Mouse (Mus musculus) MN1 (cell line): ENCODE data around the gene Top3a.
"Not testable (repeated sequence)": the region's sequence is repeated elsewhere in the genome, so short reads cannot be mapped to it uniquely, and the experiment has no call there.

Source experiments
- DNase-seq: peaks from one replicate; pipeline ENCODE4 v3.0.0-alpha.2; 2016; ENCODE audit warnings: low spot score

Top3a gene

DNA sequence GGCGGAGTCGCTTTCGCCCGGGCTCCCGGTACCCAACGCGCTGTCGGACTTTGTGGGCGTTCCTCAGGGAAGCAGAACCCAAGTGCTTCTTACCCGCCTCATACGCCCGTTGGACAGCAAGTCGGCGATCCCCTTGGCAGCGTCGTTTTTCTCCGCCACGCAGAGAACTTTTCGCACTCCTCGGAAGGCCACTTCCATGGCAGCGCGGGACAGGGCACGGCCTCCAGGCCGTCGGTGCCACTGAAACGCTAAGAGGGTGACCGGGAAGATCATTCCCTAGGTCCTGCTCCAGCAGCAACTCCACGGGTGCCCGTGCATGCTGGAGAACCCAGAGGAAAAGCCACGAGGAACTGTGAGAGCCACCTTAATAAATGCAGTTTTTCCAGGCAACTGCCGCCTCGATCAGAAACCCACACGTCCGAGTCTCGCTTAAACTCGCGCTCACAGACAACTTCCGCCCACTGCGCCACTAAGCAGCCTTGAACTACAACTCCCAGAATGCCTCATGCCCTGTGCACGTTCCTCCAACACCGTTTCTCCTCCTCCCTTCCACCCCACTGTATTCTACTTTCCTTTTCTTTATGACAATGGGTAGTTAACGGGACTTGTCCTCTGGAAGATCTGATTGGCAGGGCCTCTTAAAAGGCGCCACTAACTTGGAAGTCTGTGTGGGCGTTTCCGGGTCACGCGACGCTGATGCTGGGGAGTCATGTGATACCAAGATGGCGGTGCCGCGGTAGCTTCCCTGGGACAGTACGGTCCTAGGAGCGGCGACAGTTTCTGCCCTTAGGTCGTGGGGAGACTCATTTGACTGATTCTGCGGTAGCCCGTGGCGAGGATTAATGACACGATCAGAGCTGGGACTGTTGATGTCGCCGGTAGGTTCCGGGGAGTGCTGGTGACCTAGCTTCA lies at the start of gene Top3a, which contains the start of gene Smcr8:
Gene Top3a, minus strand, starts transcription at position 537 of the 912 bp plus-strand sequence.
Gene Smcr8, plus strand, starts transcription at position 696 of the 912 bp plus-strand sequence.
- peak; percentile 95 for DNase-seq

DNA sequence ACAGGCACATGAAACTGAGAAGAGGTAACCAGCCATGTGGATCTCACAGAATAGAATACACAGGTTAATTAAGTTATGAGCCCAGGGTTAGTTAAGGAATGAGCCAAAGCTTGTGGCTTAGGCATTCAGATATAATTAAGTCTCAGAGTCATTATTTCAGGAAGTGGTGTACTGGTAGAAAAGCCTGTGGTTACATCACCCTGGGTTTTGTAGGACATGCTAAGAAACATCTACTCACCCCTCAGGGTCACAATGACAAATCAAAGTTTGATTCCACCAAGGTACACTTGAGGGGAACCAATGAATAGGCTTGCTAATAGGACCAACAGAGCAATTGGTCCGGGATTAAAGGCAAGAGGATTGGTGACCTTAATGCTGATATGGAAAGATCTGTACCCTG lies 49.5 kb upstream of the Top3a start:
- no peak for DNase-seq

DNA sequence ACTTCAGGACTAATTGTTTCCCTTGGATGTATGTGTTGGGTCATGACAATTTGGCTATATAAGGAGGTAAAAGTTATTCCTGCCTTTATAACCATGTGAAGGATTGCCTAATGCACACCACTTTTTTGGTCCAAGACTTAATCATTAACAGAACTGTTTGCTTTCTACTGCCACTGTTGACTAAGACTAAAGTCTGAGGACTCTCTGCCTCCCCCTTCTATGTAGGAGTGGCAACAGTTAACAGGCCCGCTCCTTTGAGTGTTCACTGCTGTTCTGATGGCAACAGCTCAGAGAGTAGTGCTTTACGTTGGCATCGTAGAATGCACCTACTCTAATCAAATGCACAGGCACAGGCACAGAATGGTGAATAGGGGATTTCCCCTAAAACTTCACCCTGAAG lies 48.0 kb upstream of the Top3a start:
- DNase-seq, result no peak

DNA sequence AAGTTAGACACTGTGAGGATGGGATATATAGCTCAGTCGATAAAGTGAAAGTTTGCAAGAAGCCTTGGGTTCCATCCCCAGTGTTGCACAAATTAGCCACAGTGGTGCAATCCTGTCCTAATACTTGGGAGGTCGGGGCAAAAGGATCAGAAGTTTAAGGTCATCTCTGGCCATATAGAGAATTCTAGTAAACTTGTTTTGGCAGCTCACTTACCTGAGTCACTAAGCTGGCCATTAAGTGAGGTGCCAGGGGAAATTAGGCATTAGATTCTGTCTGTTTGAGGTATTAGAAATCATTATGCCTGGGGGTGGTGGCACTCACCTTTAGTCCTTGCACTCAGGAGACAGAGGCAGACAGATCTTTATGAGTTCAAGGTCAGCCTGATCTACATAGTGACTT lies 46.6 kb upstream of the Top3a start:
- no peak for DNase-seq

DNA sequence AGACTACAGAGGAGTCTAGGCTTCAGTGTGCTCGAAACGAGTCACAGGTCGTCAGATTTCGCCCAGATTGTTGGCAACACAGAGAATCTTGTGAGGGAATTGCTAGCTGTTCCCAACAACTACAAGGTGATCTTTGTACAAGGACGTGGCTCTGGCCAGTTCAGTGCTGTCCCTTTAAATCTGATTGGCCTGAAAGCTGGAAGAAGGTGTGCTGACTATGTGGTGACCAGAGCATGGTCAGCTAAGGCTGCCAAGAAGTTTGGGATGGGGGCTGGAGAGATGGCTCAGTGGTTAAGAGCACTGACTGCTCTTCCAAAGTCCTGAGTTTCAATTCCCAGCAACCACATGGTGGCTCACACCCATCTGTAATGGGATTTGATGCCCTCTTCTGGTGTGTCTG lies 39.2 kb upstream of the Top3a start:
- no peak for DNase-seq

DNA sequence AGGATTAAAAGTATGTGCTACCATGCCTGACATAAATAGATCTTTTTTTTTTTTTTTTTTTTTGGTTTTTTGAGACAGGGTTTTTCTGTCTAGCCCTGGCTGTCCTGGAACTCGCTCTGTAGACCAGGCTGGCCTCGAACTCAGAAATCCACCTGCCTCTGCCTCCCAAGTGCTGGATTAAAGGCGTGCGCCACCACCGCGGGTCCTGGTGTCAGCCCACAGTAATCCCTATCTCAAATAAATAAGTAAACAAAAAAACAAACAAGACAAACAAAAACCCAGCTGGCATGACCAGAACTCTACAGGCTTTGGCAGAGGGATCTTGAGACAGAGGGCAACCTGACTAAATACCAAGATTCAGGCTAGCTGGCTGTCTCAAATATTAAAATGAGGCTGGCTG lies 34.5 kb upstream of the Top3a start, which contains the start of gene Shmt1:
Gene Shmt1, minus strand, starts transcription at position 101 of the 400 bp plus-strand sequence.
- not testable (repeated sequence) for DNase-seq

DNA sequence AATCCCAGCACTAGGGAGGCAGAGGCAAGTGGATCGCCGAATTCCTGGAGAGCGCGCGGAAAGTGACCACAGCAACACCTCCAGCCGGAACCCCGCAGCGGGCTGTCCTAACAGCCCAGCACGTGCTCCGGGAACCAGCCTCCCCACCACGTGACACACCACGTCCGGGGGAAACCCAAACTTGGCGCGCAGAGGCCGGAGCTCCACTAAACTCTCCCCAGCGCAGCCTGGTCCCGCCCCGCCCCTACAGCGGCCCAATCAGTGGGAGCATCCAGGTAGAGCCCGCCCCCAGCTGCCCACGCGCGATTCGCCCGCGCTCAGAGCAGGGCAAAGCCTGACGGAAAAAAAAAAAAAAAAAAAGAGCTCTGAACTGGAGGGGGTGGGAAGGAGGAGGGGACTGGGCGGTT lies 33.9 kb upstream of the Top3a start:
- DNase-seq, result peak; percentile 95

DNA sequence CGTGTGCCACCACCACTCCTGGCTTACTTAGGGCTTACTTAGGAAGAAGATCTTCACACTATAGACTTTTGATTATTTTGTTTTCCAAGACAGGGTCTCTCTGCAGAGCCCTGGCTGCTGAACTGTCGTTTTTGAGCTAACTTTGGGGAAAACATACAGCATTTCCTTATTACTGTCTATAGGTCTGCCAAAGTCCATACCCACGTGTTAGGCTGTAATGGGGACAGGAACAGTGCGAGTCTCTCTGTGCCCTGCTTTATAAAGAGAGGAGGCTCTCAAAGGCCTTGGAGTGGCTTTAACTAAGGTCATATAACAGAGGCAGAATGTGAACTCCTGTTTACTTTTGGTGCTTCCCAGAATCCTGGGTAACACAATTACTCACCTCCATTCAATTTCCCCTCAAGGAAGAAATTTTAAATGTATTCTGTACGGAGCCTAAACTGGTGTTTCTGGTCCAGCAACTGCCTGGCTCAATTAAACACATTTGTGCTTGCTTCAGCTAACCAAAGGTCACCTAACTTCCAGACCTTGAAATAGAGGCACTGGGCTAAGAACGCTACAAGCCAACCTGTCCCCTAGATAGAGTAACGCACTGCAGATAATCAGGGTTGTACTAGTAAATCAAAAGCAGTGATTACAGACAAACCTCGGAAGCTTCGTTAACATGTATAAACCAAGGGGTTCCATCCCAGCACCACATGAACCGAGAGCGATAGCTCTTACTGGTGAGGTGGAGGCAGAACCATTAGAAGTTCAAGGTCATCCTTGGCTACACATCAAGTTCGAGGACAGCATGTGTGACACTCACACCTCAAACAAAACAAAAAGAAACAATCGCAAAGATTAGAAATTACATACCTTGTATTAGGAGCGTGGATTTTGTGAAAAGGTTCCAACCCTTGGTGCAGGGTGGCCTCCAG lies 33.1 kb upstream of the Top3a start:
- DNase-seq, result no peak

DNA sequence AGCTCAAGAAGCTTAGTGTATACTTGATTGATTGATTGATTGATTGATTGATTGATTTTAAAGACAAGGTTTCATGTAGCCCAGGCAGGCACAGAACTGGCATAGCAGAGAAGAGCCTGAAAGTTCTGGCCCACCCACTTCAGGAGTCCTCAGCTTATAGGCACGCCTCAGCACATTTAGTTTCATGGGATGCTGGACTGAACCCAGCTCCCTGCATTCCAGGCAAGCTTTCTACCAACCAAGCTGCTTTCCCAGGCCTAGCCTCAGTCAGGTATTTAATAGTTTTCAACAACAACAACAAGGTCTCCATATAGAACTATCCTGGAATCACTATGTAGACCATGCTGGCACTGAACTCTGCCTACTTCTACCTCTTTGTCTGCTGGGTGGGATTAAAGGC lies 32.4 kb upstream of the Top3a start:
- DNase-seq, result no peak

DNA sequence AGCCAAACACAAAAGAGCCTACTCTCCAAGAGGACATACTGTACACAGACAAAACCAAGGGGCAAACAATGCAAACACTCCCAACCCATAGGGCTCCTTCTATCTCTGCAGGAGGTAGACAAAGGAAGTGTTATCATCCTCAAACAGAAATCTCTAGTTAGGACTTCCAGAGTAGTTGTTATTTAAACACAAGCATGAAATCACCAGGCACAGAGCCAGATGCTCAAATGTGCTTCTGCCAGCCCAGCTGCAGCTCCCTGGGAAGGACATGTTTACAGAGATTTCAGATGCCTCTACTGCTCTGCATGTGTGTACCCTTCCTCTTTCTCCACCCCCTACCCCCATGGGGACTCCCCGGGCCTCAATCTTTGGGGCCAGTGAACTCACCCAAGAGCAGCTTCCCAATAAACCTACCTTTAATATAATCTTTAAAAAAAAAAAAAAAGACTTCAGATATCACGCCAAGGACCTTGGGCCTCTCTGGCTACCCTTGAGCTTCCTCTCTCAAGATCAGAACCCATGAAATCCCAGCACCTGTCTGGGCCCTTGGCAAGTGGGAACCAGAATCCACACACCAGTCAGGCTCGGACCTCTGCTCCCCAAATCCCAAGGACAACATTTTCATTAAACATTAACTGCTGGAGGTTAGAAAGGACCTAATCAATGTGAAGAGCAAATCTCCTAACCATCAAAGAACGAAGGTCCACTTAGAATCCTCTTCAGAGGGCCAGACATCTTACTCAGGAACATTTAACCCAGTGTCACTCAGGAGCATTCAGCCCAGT lies 31.3 kb upstream of the Top3a start:
- DNase-seq, result peak; percentile 66

DNA sequence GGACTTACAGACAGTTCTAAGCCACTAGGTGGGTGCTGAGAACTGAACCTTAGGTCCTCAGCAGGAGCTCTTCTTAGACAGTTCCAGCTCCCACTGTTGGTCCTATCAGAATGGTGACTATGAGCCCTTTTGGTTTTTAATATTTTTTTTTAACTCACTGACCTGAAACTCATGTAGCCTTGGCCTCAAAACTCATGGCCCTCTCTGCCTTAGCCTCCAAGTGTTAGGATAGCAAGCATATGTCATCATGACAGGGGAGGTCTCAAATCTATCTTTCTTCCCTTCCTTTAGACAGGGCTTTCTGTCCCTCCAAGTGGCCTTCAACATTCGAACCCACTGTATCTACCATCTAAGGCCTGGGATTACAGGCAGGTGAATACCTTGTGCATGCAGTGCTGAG lies 23.7 kb upstream of the Top3a start:
- DNase-seq, result no peak

DNA sequence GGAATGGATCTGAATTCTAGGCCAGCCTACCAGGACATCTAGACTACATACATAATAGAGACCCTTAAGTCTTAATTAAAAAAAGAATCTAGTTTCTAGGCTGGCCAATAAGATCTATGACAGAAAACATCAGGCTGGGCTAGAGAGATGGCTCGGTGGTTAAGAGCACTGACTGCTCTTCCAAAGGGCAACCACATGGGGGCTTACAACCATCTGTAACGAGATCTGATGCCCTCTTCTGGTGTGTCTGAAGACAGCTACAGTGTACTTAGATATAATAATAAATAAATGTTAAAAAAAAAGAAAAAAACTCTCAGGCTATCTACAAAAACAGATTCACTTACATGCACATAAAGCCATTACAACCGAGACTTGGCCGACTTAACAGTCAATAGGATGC lies 22.8 kb upstream of the Top3a start:
- no peak for DNase-seq

DNA sequence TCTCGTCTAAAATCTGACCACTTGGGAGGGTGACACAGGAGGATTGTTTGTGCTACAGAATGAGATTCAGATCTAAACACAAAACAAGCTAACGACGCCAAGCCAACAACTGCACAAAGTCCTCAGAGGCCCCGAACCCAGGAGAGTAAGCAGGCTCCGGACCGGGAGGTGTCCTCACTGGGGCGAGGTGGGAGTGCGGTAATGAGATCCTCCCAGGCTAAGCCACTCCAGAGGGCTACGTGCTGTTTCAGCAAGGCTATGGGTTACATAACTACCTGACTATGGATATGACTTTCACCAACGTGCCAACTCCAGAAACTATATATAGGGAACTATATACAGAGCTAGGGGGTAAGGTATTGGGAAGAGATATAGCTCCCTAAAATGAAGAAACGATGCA lies 19.2 kb upstream of the Top3a start:
- DNase-seq, result no peak

DNA sequence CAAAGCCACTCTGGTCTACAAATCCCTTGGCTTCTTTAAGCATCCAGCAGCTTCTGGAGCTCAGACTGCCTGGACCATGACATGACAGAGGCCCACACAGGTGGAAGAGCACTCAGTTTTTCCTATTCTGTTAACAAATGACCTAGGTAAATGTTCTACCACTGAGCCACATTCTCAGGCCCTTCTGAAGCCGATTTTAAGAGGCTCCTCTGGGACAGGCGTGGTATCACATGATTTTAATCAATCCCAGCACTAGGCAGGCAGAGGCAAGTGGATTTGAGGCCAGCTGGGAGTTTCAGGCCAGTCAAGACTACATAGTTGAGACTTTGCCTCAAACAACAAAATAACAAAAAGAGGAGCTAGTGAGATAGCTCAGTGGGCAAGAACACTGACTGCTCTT lies 13.3 kb upstream of the Top3a start:
- no peak for DNase-seq

DNA sequence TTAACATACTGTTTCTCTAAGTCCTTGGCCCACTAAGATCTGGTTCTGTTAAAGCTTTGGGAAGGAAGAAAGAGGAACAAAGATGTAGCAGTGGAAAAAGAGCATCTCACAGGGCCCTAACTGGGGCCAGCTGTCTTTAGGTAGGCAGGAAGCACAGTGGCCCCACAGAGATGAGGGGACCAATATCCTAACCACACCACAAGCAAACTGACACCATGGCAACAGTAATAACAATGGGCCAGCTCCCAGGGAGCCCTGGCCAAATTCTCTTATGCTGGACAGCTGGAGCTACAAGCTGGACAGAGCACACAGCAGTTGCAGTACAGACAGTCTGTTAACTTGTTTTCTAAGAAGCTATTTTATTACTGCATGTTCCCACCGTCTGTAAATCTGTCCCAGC lies 10.4 kb upstream of the Top3a start:
- peak; percentile 61 for DNase-seq

DNA sequence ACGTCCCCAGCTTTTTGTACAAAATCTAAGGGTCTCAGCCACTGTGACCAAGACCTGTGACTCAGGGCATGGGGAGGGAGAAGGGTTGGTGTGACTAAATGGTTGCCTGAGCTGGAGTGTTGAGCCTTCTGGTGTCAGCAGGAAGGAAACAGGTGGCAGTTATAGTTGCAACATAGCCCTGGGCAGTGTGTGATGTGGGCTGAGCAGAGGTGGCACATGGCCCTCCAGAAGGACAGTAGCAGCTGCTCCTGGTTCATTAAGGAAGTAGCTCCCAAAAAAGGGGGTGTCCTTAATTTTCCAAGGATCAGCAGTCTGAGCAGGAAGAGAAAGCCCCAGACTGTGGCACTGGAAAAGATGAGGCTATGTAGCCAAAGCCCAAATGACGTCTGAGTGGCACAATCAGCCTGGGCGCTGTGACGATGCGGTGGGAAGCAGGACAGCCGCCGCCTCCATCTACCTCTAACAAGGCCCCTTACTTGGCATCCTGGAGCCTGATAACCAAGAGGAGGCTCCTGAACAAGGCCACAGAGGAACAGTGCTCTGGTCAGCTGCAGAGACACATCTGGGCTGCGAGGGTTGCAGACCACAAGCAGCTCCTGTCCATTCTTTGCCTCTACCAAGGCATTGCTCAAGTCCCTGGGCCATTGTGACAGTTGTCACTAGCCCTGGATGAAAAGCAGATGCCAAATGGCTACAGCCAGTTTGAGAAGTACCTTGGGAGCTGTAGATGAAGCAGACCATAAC lies 7.2 kb upstream of the Top3a start:
- peak; percentile 56 for DNase-seq

DNA sequence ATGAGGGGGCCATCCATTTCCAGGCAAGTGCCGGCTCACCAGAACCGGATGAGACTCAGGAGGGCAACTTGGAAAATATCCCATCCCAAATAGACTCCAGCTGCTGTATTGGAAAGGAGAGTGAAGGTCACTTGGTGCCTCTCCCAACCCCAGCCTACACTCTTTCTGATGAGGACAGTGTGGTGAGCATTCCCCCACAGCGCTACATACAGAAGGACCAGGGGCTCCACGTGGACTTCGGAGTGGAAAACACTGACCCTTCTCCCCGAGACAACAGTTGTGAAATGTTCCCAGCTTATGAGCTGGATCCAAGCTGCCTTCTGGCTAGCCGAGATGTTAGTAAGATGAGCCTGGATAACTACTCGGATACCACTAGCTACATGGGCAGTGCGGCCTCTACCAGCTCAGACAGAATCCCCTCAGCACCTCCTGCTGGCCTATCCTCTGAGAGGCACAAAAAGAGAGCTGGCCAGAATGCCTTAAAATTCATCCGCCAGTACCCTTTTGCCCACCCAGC lies 2.6 kb upstream of the Top3a start:
- no peak for DNase-seq

DNA sequence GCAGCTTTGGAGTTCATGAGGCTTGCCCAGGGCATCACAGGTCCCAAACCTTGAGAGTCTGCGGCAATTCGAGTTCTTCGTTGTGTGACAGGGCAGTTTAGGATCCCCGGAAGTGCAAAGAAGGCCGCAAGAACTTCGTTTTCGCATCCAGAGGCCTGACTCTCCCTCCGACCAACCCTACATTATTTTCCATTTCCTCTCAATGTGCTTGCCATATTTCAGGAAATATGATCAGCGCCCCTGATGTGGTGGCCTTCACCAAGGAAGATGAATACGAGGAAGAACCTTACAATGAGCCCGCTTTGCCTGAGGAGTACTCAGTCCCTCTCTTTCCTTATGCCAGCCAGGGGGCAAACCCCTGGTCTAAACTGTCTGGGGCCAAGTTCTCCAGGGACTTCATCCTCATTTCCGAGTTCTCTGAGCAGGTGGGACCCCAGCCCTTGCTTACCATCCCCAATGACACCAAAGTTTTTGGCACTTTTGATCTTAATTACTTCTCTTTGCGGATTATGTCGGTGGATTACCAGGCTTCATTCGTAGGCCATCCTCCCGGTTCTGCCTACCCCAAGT lies 721 bp upstream of the Top3a start:
- no peak for DNase-seq

DNA sequence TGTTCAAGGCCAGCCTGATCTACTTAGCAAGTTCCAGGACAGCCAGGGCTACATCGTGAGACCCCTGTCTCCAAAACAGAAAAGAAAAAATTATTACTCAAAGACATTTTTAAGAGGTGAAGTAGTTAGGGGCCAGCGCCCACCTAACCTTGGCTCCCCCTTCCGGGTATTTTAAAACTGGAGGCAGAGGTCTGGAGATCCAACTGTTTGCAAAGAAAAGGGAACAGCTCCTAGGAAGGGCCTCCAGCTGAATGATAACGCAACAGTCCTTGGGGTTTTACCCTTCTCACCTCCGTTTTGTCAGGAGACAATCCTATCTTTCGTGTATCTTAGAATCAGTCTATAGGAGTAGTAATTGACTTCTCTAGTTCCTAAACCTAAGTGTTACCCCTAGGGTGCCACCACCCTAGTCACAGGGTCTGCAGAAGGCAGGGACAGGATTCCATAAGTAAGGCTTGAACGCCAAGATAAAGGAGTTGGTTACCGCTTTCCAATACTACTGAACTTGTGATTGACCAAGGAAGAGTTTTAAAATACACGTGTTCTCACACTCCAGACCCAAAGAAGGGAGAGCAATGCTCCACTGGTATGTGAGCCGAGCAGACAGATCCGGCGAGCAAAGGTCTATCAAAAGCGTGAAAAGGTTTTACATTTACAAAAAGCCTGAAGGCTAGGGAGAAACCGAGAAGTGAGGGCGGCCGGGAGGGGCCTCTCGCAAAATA lies 897 bp downstream of the Top3a start:
- DNase-seq, result no peak

DNA sequence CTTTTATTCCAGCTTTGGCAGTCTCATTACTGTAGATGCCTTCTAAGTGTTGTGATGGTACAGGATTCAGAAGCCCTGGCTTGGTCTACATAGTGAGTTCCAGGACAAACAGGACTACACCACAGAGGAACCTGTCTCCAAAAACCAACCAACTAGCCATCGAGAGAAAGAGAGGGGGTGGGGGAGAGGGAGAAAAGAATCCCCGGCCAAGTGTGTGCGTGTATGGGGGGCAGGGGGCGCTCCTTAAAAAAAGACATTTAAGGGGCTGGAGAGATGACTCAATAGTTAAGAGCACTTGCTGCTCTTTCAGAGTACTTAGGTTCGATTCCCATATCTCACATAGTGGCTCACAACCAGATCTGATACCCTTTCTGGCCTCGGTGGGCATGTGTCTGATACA lies 1.6 kb downstream of the Top3a start:
- DNase-seq, result no peak
